Mouse (Mus musculus): ENCODE data around the gene Zfp831.

DNA sequence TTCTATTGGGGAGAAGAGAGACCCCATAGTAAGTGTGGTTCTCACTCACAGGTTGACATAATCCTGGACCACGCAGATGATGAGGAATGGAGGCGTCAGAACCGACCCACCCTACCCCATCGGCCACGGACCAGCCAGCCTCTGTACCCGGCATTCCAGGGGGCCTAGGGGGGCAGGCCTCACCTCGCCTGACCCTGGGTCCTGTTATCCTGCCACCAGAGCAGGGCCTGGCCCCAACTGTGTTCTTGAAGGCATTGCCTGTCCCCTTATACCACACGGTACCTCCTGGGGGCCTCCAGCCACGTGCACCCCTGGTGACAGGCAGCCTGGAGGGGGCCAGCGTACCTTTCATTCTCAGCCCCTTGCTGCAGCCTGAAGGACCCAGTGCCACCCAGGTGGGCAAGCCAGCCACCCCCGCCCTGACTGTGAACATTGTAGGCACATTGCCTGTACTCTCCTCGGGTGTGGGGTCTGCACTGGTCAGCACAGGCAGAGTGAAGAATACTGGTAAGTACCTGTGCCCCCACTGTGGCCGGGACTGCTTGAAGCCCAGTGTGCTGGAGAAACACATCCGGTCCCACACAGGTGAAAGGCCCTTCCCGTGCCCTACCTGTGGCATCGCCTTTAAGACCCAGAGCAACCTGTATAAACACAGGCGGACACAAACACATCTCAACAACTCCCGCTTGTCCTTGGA is at the start of gene Zfp831:
- TF ChIP-seq POLR2A (IDR thresholded peaks at IDR 0.05; ENCODE audit: low read depth, low read length), result no peak
- no peak for TF ChIP-seq CTCF (conservative IDR thresholded peaks at IDR 0.05; ENCODE audit: insufficient read depth, insufficient read length, low read depth, low read length)

Measured in kidney, adult 2 months (tissue).